Mouse (Mus musculus) WW6 (cell line): ENCODE data around the gene Hps5.
"Not testable (repeated sequence)": the region's sequence is repeated elsewhere in the genome, so short reads cannot be mapped to it uniquely, and the experiment has no call there.

Source experiments
- DNase-seq: peaks from one replicate; pipeline ENCODE4 v3.0.0-alpha.2; 2013; ENCODE audit warnings: low read depth, low spot score

The Hps5 gene

GRCm38 (mm10) chr7:46827803-46828184 lies 31.9 kb upstream of the Hps5 start:
- no peak for DNase-seq

- DNase-seq = no peak
Measured at GRCm38 (mm10) chr7:46827046-46827802, 31.4 kb upstream of the Hps5 start.

- not testable (repeated sequence) for DNase-seq
Measured at GRCm38 (mm10) chr7:46820876-46821632, 25.2 kb upstream of the Hps5 start.

GRCm38 (mm10) chr7:46814012-46814411 lies 18.1 kb upstream of the Hps5 start:
- no peak for DNase-seq

- DNase-seq = no peak
Measured at GRCm38 (mm10) chr7:46810325-46810724, 14.5 kb upstream of the Hps5 start.

GRCm38 (mm10) chr7:46796779-46797178 lies 915 bp upstream of the Hps5 start:
- DNase-seq = no peak

- DNase-seq = no peak
Measured at GRCm38 (mm10) chr7:46796206-46796679, 379 bp upstream of the Hps5 start.

GRCm38 (mm10) chr7:46793871-46794270 lies 2.0 kb downstream of the Hps5 start:
- no peak for DNase-seq

- no peak for DNase-seq
Measured at GRCm38 (mm10) chr7:46789177-46789849, 6.6 kb downstream of the Hps5 start.

GRCm38 (mm10) chr7:46770706-46771105 lies 25.2 kb downstream of the Hps5 start:
- DNase-seq = peak; percentile 66

- DNase-seq = no peak
Measured at GRCm38 (mm10) chr7:46768451-46768850, 27.4 kb downstream of the Hps5 start.

GRCm38 (mm10) chr7:46767371-46767770 lies 28.5 kb downstream of the Hps5 start:
- no peak for DNase-seq

- no peak for DNase-seq
Measured at GRCm38 (mm10) chr7:46764672-46765071, 31.2 kb downstream of the Hps5 start.

GRCm38 (mm10) chr7:46762601-46763000 lies 33.3 kb downstream of the Hps5 start:
- DNase-seq = no peak

- peak; percentile 38 for DNase-seq
Measured at GRCm38 (mm10) chr7:46761049-46761795, 34.6 kb downstream of the Hps5 start.

- no peak for DNase-seq
Measured at GRCm38 (mm10) chr7:46751490-46751889, 44.4 kb downstream of the Hps5 start, which contains the start of gene Saa2. Gene Saa2, plus strand, starts transcription at chr7:46751790.

- DNase-seq = peak; percentile 28
Measured at GRCm38 (mm10) chr7:46748459-46748858, 47.4 kb downstream of the Hps5 start.

- no peak for DNase-seq
Measured at GRCm38 (mm10) chr7:46746381-46746780, 49.5 kb downstream of the Hps5 start.

- DNase-seq = no peak
Measured at GRCm38 (mm10) chr7:46745816-46746215, 50.0 kb downstream of the Hps5 start.

GRCm38 (mm10) chr7:46742880-46743279 lies 53.0 kb downstream of the Hps5 start, which contains the start of gene Saa1:
Gene Saa1, minus strand, starts transcription at chr7:46742980.
- DNase-seq = not testable (repeated sequence)

- DNase-seq = not testable (repeated sequence)
Measured at GRCm38 (mm10) chr7:46740041-46740440, 55.8 kb downstream of the Hps5 start.
